Mouse (Mus musculus) urinary bladder, postnatal 36 days (tissue): ENCODE measurements around the gene Gm21970.

Source experiments
- DNase-seq, 2 experiments: peaks; one replicate each; pipeline ENCODE4 v3.0.0; 2022; ENCODE audit warnings: low spot score in 2 of 2, mixed read lengths in 1 of 2

The Gm21970 gene

DNA sequence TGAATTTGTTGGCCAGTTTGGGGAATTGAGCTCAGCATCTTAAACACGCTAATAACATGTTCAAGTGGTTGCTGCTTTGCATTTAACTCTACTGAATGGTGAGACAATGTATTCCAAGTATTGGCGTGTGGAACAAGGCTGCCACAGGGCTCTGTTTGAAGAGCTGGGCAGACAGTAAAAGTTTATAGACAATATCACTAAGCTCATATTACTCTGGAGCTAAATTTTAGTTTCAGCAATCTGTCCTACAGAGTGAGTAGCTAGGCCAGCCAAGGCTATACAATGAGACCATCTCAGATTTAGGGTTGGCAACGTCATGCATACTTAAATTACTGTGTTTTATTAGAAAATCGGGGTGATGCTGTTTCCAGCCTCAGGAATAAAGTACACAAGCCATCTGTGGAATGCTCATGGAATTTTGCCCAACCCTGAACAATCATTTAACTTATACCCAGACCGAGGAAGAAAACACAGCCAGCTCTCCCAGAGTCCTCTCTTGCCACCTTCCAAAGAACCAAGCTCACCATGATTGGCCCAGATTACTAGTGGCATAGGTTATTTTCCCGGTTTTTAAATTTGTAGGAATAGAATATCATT lies 10.1 kb downstream of the Gm21970 start:
- no peak for DNase-seq

DNA sequence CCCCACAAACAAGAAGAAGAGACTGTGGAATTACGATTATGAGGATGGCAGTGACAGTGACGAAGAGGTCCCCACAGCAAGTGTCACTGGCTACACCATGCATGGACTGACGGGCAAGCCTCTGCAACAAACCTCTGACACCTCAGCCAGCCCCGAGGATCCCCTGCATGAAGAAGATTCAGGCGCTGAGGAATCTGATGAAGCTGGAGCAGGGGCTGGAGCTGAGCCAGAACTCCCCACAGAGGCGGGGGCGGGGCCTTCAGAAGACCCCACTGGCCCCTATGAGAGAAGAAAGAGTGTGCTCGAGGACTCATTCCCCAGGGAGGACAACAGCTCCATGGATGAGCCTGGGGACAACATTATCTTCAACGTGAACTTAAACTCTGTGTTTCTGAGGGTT lies 12.3 kb downstream of the Gm21970 start:
- no peak for DNase-seq

DNA sequence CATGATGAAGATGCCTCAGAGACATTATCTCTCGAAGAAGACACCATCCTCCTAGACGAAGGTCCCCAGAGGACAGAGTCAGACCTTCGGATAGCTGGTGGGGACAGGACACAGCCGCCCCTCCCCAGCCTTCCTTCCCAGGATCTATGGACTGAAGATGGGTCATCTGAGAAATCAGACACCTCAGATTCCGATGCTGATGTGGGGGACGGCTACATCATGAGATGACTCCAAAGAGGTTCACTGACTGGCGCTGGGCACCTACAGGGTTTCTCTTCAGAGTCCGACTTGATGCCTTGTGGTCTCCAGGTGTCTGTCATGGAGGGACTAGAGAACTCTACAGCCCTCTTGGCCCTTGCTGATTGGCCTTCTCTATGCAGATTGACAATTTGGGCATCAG lies 12.7 kb downstream of the Gm21970 start:
- DNase-seq: no peak

DNA sequence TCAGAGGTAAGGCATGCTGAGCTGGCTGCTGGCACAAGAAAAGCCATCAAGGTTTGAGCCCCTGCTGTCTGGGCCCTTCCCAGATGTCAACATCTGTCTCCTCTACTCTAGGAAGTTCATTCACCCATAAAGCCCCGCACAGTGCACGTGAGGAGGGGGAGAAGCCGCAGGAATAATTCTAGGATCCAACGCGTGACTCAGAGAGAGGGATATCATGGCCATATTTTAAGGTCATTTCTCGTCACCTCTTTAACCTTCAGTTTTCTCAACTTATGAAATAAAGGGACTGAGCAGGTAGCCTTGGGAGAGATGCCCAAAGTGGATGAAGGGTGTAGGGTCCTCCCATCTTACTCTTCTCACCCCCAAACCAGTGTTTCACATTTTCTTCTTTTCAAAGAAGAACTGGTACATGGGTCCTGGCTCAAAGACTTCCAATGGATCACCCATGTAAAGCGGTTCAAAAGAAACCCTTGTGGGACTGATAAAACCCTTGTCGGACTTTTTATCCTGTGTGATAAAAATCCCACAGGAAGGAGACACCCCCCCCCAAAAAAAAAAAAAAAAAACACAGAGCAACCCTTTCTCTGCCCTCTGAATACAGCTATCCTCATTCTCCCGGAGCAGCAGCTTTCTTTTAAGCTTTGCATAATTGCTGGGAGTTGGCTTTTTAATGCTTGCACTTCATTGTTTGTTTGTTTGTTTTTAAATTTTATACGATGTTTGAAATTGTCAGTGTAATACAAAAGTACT lies 13.5 kb downstream of the Gm21970 start:
- no peak for DNase-seq

DNA sequence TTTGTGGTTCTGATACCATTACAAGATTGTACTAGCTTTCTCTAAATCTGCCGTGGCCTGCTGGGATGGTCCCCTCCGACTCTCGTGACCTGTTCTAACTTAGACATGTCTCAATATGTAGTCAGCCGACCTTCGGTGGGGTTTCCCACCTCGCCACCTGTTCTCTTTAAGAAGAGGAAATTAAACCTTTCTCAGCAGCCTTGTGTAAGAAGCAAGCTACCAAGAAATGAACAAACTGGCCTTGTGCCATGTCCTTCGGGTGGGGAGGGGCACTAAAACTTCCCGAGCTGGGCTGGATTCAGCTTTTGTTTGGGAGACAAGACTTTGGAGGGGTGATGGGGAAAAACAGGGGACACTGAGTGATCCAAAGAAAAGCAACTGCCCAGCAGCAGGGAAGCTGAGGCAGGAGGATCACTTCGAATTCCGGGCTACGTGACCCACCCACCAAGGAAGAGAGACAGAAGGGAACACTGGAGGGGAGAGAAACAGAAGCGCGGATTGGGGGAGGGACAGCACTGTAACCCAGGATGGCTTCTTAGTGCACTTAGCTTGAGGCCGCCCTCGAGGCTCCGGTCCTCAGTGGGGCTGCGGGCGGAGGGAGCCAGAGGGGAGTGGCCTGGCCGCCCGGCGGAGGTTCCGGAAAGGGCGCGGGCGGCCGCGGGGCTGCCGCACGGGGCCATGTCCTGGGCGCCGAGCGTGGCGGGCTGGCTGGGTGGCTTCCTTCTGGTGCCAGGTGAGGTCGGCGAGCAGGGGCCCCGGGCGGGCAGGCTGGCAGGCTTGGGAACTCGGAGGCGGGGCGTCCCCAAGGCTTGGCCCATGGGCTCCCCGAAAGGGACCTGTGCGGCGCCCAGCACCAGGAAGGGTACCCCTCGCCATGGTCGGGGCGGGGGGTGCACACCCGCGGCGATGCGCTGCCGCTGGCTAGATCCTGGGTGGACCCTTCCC lies 14.4 kb downstream of the Gm21970 start, which contains the start of gene Il10rb:
Gene Il10rb, plus strand, starts transcription at position 525 of the 945 bp plus-strand sequence.
- DNase-seq: peak; percentile 72 to 78

DNA sequence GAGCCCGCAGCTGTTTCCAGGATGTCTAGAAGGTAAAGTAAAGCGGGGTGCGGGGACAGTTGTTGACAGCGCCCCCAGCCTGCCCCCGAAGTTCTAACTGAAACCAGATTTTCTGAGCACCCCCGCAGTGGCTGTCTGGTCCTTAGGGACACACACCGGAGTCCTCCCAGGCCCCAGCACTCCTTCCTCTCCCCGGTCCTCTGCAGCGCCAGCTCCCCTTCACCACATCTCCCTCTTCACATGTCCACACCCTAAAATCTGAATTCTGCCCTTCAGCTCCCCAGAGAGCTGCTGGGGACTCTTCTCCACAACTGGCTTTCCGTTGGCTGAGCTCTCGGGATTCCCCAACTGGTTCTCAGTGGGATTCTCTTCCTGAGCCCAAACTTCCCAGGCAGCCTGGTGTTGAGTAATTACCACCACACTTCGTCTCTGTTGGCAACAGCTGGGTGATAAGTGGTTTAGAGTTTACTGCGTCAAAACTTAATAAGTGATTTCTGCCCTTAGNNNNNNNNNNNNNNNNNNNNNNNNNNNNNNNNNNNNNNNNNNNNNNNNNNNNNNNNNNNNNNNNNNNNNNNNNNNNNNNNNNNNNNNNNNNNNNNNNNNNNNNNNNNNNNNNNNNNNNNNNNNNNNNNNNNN lies 15.2 kb downstream of the Gm21970 start:
- peak; percentile 35 to 55 for DNase-seq

DNA sequence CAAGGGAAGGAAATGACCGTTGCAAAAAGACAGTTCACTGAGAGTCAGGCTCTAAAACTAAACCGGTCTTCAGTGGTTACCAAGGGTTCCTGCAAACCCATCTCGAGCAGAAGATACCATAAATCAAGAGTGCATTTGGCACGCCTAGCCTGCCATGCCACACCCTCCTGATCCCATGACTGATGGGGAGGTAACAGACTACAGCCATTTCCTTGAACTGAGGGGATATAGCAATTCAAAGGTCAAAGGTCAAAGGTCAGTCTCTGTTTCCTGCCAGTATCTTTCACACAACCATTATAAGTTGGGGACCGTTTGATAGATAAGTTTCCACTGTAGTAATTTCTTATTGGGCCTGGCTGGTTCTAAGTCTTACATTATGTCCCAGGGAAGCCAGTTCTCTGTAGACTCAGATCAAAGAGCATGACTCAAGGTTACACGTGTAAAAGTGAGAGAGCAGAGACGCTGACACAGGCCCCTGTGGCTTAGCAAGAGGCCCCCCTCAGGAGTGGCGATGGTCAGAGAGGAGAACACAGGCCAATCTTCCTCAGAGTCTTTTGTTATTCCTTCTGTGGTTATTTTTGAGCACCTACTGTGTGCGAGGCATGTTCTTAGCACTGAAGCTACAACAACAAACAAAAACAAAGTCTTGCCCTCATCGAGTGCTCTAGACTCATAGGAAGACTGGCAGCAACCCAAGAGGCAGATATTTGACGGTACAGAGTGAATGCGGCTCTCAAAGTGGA lies 21.8 kb downstream of the Gm21970 start:
- no peak for DNase-seq

DNA sequence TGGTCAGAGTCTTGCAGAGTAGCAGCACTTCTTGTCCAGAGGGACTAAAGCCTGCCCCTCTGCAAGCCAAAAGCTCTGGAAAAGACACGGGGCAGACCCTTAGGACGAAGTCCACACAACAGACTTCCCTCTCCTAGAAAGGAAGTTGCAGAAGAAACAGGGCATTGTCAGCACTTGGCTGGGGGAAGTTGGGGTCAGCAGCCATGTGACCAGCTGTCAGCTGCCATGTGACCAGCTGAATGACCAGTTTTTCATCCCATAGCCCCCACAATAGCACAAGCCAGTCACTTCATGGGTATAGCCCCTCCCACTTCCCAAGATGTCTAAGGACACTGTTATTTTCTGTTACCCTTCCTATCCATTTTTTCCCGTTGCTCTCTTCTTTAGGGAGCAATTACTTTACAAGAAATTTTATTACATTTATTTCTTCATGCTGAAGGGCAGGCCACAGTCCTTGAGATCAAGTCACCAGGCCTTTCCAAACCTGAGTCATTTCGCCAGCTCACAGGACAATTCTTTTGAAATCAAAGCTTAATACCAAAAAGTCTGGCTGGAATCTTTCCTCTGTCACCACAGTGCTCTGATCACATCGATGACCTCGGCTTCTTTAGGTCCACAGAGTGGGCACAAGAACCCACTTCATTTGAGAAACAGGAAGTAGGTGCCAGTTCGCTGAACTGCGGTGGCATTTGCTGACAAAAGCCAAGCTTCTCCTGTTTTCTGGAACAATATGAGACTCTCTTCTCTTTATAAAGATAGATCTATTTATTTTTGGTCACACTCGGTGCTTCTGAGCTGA lies 24.1 kb downstream of the Gm21970 start:
- DNase-seq: no peak

DNA sequence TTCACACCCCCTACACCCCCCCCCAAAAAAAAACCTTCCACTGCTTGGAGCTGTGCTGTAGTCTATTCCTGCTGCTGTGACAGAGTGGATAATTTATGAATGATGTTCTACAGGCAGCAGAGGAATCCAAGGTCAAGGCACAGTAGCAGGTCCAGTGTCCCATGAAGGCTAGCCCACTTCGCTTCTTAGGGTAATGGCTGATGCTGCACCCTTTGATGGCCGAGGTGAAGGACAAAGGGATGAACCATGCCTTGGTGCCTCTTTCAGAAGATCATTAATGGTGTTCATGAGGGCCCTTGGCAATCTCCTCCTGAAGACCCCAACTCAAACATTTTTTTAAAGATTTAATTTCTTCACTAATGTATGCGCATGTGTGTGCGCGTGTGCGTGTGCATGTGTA lies 24.8 kb downstream of the Gm21970 start:
- DNase-seq: no peak

DNA sequence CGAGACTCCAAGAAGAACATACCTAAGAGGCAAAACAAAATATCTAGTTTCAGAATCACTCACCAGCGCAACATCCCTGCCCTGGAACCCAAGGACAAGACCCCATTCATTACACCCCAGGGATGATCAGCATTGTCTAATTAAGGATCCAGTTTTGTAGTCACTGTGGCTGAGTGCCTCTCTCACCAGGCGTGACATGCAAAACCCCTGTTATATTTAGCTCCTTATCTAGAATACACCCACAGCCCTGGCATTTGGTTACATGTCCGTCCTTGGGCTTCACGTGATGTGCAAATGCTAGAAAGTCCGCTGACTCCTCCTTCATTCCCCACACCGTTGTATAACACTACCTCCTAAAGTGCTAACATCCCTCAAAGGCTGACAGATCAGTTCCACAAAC lies 25.4 kb downstream of the Gm21970 start:
- no peak for DNase-seq

DNA sequence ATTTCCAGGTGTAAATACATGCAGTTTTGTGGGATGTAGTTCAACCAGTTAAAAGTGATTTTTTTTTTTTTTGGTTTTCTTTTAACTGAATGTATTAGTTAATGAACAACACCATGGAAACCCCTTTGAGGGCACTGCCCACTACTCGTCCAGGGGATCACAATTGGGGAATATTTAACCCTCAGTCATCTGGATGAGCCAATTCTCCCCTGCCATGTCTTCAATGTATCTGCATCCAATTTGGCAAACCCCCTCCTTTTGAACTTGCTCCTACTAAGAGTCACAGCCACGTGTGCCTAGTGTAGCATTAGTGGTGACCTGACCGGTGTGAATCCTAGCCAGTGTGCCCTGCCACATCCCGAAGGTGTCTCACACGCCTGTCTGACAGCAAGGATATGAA lies 27.0 kb downstream of the Gm21970 start:
- no peak for DNase-seq

DNA sequence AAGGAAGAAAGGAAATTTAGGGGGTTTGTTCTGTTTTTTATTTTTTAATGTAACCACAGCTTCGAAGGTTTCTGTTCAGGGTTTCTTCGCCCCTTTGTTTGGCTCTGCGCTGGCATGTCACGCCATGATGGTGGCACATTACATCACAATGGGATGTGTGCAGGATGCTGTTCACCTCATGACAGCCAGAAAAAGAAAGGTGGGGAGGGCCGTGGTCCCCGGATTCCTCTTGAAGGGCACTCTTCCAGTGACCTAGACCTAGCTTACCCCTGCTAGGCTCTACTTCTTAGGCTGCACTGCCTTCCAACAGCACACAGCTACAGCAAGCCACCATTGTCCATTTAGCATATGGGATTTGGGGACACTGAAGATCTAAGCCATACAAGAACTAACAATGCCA lies 34.3 kb downstream of the Gm21970 start:
- DNase-seq: no peak

DNA sequence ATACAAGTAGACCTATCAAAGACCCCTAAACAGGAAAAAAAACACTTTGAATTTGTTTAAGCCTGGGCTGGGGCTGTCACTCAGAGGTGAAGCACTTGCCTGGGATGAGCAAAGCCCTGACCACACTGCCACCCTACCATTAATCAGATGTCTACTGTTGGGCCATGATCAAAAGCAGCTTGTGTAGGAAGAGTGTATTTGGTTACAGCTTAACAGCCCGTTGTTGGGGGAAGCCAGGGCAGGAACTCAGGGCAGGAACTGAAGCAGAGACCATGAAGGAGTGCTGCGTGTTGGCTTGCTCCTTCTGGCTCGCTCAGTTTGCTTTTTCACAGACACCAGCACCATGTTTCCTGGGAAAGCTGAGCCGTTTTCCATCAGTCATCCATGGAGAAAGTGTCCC lies 35.1 kb downstream of the Gm21970 start:
- no peak for DNase-seq

DNA sequence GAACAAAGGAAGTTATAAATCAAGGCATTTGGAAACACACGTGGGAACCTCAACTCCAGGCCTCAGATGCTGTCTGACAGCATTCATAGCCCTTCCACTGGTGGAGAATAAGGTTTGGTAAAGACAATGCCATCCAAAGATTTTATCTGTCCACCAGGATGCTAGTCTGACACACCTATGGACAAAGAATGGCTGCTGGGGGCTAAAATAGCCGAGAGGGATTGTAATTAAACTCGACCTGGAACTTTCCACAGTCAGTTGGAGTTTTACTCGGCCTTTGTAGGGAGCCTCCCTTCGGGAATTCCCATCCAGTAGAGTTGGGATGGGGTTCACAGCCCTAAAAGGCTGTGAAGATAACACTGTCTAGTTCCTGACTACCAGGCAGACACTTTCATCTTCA lies 35.9 kb downstream of the Gm21970 start:
- DNase-seq: no peak

DNA sequence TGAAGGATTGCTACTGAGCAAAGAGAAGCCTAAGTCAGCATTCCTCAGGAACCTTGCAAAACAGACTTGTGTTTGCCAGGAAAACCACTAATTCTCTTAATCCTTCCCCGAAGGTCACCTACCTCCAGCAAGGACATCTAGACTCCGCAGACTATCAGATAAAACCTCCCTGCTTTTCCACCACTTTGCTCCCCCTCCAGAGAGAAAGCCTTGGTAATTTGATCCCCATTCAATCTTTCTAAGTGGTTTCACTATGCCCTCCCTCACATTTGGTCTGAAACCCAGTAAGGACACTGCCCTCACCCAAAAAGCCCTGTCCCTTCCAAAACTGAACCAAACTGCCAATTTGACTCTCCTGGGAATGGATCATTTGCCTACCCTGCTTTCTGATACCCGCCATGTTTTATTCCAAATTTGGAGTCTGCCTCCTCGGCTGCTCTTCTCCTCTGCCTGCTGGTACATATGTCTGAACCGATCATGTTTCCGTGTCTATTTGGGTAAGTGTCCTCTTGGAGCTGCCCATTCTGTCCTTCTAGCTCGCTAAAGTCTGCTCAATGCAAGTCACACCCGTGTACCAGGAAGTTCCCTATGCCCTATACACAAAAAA lies 36.8 kb downstream of the Gm21970 start:
- no peak for DNase-seq

DNA sequence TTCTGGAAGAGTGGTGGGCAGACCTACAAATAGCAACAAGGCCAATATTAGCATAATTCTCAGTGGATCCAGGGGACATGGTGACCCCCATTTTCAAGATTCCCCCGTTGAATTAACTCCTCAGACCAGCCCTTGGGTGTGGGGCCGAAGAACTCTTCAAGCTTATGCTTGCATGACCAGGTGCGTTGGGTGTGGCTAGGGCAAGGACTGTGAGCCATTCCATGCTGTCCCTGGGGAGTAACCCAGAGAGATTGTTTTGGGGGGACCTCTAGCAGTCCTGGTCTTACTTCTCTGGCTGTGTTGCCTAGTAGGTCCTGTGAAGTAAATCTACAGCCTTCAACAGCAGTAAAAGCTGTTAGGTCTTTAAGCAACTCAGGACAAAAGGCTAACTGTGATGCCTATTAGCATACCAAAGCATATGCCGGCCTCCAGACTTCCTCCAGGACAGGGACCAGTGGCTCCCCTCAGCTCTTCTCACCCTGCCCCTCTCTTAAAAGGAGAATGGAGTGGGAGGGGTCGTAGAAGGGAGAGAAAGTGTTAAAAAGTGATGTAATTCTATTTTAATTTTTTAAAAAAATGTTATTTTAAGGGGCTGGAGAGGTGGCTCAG lies 41.3 kb downstream of the Gm21970 start:
- DNase-seq: no peak

DNA sequence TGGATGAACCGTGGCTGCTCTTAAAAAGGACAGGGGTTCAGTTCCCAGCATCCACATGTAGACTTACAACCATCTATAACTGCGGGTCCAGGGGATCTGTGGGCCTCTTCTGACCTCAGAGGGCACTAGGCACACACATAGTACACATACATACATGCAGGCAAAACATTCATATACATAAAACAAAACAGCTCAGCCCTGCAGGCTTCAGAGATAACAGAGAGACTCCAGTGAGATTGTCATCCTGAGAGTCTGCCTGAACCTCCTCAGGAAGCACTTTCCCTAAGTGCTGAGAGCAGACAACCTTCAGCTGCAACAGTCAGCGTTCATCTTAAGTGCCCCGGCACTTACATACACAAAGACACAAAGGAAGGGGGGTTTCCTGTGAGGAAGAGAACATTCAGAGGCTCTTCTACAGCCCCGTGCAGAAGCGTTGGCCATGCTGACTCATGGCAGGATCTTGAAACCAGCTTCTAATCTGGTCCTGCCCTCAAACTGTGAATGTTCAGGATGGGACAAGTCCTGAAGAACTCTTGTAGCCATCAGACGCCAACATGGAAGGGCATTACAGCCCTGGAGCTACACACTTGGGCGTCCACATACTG lies 41.9 kb downstream of the Gm21970 start:
- DNase-seq: no peak

DNA sequence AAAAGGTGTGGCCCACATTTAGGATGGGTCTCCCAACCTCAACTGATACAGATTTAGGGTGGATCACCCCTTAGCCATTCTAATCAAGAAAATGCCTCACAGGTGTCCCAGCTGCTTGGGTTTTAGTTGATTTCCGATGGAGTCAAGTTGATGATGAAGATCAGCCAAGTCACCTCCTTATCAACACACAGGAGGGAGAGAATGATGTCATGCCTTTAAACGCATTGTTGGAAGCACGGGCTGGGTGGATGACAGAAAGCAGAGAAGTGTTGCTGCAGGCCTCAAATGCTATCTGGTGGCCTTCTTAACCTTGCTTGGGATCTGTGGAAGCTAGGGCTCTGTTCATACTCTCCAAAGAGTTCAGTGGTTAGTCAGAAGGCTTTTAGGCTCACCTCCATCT lies 42.6 kb downstream of the Gm21970 start:
- DNase-seq: no peak

DNA sequence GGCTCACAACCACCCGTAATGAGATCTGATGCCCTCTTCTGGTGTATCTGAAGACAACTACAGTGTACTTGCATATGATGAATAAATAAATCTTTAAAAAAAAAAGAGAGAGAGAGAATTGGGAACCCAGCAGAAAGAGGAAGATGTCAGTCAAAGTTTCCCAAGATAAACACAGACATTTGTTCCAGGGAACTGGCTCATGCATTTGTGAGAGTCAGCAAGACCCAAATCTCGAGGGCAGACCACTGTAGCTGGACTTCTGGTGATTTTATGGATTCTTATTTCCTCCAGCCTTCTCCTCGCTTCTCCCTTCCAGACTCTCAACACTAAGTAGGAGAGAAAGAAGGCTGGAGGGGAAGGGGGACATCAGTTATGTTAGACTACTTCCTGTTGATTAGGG lies 46.6 kb downstream of the Gm21970 start:
- DNase-seq: no peak
